Mouse (Mus musculus): ENCODE results near the gene Lima1.

DNA sequence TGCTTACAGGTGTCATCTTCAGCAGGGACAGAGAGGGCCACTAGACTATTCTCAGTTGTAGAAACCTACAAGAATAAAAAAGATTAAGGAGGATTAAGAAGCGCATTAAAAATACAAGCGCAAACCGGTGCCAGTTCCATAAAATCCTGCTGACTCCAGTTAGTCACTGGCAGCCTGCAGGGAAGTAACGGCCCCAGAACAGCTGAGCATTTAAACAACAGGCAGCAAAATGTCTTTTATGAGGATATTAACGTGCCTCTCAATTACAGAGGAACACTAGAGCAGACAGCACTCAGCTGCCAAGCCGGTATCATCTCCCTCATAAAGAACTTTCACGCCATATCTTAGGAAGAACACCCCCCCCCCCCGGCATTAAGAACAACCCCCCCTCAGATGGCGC is 78.5 kb downstream of the Lima1 start:
- TF ChIP-seq POLR2A (IDR thresholded peaks at IDR 0.05; ENCODE audit: borderline replicate concordance, extremely low read depth, insufficient read depth, insufficient read length, poor library complexity, severe bottlenecking) (no peak), CTCF (IDR thresholded peaks at IDR 0.05; ENCODE audit: borderline replicate concordance, extremely low read depth, insufficient read depth, insufficient read length) (no peak)

All from brain, embryonic 14.5 days (tissue).